Mouse (Mus musculus) embryonic fibroblast, embryonic 13.5 days (primary cell): Measurements from ENCODE around the gene Cd247. TPM values are rescaled to one million over a fixed set of nuclear protein-coding genes. Genes with fewer than 3 reads are reported as not detected.
"Not testable (repeated sequence)": the region's sequence is repeated elsewhere in the genome, so short reads cannot be mapped to it uniquely, and the experiment has no call there.

Experiments
- H3K27ac ChIP-seq: 2 replicates; pipeline ENCODE4 v1.5.1; 2012; ENCODE audit warnings: low read length, control low read depth, inconsistent platforms; ENCODE audit not compliant: insufficient read depth
- H3K4me1 ChIP-seq: 2 replicates; pipeline ENCODE4 v1.6.1; 2011; ENCODE audit warnings: low read length; ENCODE audit not compliant: control insufficient read depth, insufficient read depth
- H3K4me3 ChIP-seq: 2 replicates; pipeline ENCODE4 v1.5.1; 2011; ENCODE audit warnings: mild to moderate bottlenecking, control low read depth, low read length; ENCODE audit not compliant: insufficient read depth
- CTCF ChIP-seq: IDR thresholded peaks from 2 replicates; pipeline ENCODE4 v1.5.1; 2011; ENCODE audit warnings: mild to moderate bottlenecking, control low read depth, low read length, moderate library complexity, borderline replicate concordance; ENCODE audit not compliant: insufficient read depth
- POLR2A ChIP-seq: IDR thresholded peaks from 2 replicates; pipeline ENCODE4 v1.6.1; 2011; ENCODE audit warnings: low read depth, mild to moderate bottlenecking, control low read depth, low read length, moderate library complexity
- polyA plus RNA-seq: library from polyadenylated mRNA; stranded (reverse); fragments of >200 nt; gene quantifications from 2 replicates; pipeline ENCODE4 v1.2.4, GENCODE M21; 2011; ENCODE audit warnings: low read depth; ENCODE audit not compliant: missing spikeins, insufficient read length

Cd247 gene
- not detected in 2 replicates for polyA plus RNA-seq

- TF ChIP-seq CTCF = no peak
- no peak for TF ChIP-seq POLR2A
- H3K4me1 ChIP-seq = no peaks in the 10 kb centered on the region; the same call in 1 of the 2 replicates
- no peak within 1 kb of the TSS for H3K27ac ChIP-seq
- no peak within 1 kb of the TSS for H3K4me3 ChIP-seq
Observed at GRCm38 (mm10) chr1:165788511-165788910, at the start of gene Cd247. TSS of gene Cd247 (plus strand) at chr1:165788681.

GRCm38 (mm10) chr1:165738985-165739384, 49.5 kb upstream of the Cd247 start:
- no peak overlapping the region for H3K4me3 ChIP-seq
- no peaks in the 10 kb centered on the region for H3K4me1 ChIP-seq
- no peak for TF ChIP-seq POLR2A
- no peak for TF ChIP-seq CTCF
- H3K27ac ChIP-seq = no peak overlapping the region

DNA sequence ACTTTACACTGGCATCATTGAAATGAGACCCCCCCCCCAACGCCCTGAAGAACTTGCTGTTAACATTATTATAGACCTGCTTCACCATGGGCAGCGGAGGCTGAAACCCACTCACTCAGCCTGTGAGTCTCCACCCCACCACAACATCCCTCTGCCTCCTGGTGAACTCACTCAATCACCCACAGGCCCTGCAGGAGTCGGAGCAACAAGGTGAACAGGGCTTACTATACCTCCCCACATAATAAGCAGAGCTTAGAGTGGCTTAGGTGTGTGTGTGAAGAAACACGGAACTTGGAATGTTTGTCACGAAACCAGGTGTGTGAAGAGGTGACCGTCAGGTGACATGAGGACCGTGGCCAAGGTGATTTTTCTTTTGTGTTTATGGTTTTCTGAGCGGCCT, 46.5 kb upstream of the Cd247 start:
- TF ChIP-seq POLR2A = no peak
- no peak for TF ChIP-seq CTCF
- Histone ChIP-seq H3K4me3 (no peak overlapping the region), H3K4me1 (no peaks in the 10 kb centered on the region), H3K27ac (no peak overlapping the region)

DNA sequence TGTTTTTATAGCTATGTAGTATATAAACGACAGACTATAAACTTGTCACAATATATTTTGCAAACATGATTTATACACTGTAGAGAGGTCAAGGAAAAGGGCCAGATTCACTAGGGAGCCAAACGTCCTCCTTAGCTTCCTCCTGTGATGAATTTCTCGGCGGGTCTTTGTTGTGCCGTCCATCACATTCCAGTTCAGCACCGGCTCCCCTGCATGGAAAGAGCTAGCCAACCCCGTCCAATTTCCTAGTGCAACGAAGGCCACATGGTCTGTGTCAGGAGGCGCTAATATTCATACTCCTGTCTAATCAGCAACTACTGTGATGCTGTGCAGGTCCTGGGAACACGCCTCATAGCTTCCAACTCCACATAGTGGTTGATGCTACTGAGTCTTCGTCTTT, 40.4 kb upstream of the Cd247 start:
- Histone ChIP-seq H3K4me1 (no peaks in the 10 kb centered on the region), H3K27ac (no peak overlapping the region), H3K4me3 (no peak overlapping the region)
- no peak for TF ChIP-seq POLR2A
- TF ChIP-seq CTCF = no peak

- H3K4me3 ChIP-seq = no peak overlapping the region
- no peak overlapping the region for H3K27ac ChIP-seq
- TF ChIP-seq CTCF = no peak
- TF ChIP-seq POLR2A = no peak
- H3K4me1 ChIP-seq = no peaks in the 10 kb centered on the region
Observed at GRCm38 (mm10) chr1:165751142-165751541, 37.3 kb upstream of the Cd247 start.

DNA sequence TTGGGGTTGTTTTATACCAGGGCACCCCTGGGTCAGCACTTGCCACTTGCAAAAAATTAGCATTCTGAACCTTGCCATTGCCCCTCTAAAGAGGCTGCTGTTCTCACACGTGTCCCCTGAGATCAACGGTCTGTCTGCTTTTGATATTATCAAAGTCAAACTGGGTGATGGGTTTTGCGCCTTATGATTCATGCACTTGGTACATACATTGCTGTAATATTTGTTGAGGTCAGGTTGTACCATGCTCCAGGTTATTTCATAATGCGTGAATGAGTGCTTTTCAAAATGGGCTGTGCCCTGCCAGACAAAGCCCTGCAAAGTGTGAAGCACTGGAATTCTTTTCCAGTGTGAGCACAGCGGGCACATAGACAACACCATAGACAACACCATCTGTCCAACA, 36.6 kb upstream of the Cd247 start:
- H3K27ac ChIP-seq = no peak overlapping the region
- no peak overlapping the region for H3K4me3 ChIP-seq
- no peaks in the 10 kb centered on the region for H3K4me1 ChIP-seq
- TF ChIP-seq POLR2A (no peak), CTCF (no peak)

DNA sequence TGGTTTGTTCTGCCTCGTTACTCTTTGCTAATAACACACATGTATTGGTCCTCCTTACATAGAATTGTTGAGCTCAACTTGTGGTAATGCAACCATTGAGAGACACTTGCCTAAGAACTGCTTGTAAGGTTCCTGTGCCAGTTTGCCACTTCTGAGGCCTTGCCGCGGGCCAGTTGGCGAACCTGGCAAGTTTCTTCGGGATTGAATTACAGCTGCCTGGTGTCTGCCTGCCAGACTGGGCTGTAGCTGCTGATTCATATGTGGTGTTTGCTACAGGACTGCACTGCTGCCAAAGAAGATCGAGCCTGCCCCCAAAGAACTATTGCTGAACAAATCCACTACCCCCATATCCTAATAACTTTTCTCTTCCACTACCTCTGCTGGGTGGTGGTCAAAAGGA, 34.3 kb upstream of the Cd247 start:
- no peak overlapping the region for H3K27ac ChIP-seq
- no peak overlapping the region for H3K4me3 ChIP-seq
- H3K4me1 ChIP-seq = no peaks in the 10 kb centered on the region
- no peak for TF ChIP-seq CTCF
- no peak for TF ChIP-seq POLR2A

DNA sequence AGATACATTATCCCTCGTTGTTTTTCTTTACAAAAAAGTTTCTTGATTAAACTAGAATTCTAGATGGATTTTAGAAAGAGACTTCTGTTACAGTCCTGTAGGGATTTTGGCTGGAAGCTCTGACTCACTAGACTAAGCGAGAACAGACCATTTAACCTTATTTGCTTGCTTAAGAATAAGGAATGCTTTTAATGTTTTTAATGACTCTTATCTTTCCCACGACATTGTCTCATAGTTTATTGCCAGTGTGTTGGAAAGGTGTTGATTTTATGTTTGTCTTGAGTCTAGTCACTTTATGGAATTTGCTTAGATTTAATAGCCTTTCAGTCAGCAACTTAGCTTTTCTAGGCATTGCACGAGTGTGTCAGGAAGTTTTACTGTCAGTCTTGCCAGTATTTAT, 33.3 kb upstream of the Cd247 start:
- no peak overlapping the region for H3K4me3 ChIP-seq
- H3K4me1 ChIP-seq = no peaks in the 10 kb centered on the region
- H3K27ac ChIP-seq = no peak overlapping the region
- no peak for TF ChIP-seq POLR2A
- TF ChIP-seq CTCF = no peak

GRCm38 (mm10) chr1:165761522-165762305, 26.8 kb upstream of the Cd247 start:
- Histone ChIP-seq H3K4me3 (no peak overlapping the region), H3K27ac (no peak overlapping the region), H3K4me1 (no peaks in the 10 kb centered on the region; the same call in 1 of the 2 replicates)
- TF ChIP-seq POLR2A (no peak), CTCF (no peak)

DNA sequence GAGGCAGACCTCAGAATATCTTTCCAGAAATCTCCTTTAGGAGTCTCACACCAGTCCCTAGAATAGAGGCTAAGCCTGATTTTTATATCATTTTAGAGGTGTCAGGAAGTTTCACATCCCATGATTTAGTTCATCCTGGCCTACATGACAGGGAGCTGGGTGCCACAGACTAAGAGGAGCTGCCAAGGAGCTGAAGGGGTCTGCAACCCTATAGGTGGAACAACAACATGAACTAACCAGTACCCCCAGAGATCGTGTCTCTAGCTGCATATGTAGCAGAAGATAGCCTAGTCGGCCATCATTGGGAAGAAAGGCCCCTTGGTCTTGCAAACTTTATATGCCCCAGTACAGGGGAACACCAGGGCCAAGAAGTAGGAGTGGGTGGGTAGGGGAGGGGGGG, 26.0 kb upstream of the Cd247 start:
- H3K4me1 ChIP-seq, H3K27ac ChIP-seq, H3K4me3 ChIP-seq: not testable (repeated sequence)
